Mouse (Mus musculus) spleen, postnatal 10 days (tissue): Measurements from ENCODE around the gene Frmd6.
A peak's percentile ranks its signal among the peaks of the same experiment; 100 is the strongest.

ENCODE experiments used
- DNase-seq, 2 experiments: peaks; one replicate each; pipeline ENCODE4 v3.0.0; 2021 to 2022; ENCODE audit warnings: low spot score in 2 of 2

Frmd6 gene

GRCm38 (mm10) chr12:70897434-70897833, 72.1 kb downstream of the Frmd6 start:
- DNase-seq = peak in 1 of 2 experiments; percentile 38

- no peak for DNase-seq
These were observed 73.1 kb downstream of the Frmd6 start for GRCm38 (mm10) chr12:70898450-70898849.

GRCm38 (mm10) chr12:70904471-70904870, 79.2 kb downstream of the Frmd6 start:
- DNase-seq = no peak

- no peak for DNase-seq
These were observed 81.6 kb downstream of the Frmd6 start for GRCm38 (mm10) chr12:70906867-70907266.

- DNase-seq = no peak
These were observed 82.3 kb downstream of the Frmd6 start for GRCm38 (mm10) chr12:70907651-70908050.

GRCm38 (mm10) chr12:70908076-70908475, 82.8 kb downstream of the Frmd6 start:
- DNase-seq = no peak

- peak; percentile 63 to 83 for DNase-seq
These were observed 85.0 kb downstream of the Frmd6 start for GRCm38 (mm10) chr12:70910241-70910720.

- DNase-seq = peak; percentile 54 to 85
These were observed 85.7 kb downstream of the Frmd6 start for GRCm38 (mm10) chr12:70911029-70911428.

- no peak for DNase-seq
These were observed 86.5 kb downstream of the Frmd6 start for GRCm38 (mm10) chr12:70911676-70912379.

GRCm38 (mm10) chr12:70913429-70913828, 88.1 kb downstream of the Frmd6 start:
- DNase-seq = peak; percentile 71 to 88

GRCm38 (mm10) chr12:70914387-70914786, 89.1 kb downstream of the Frmd6 start:
- DNase-seq = peak in 1 of 2 experiments; percentile 63

- no peak for DNase-seq
These were observed 104.5 kb downstream of the Frmd6 start for GRCm38 (mm10) chr12:70929781-70930180.

- DNase-seq = no peak
These were observed 111.8 kb downstream of the Frmd6 start for GRCm38 (mm10) chr12:70937150-70937549.

- DNase-seq = peak; percentile 93 to 96
These were observed 112.5 kb downstream of the Frmd6 start, which contains the start of gene Actr10 for GRCm38 (mm10) chr12:70937571-70938384. Gene Actr10 (plus strand): TSS chr12:70937857.

- DNase-seq = peak in 1 of 2 experiments; percentile 22
These were observed 115.5 kb downstream of the Frmd6 start for GRCm38 (mm10) chr12:70940806-70941205.

- DNase-seq = no peak
These were observed 118.9 kb downstream of the Frmd6 start for GRCm38 (mm10) chr12:70944181-70944580.

- DNase-seq = no peak
These were observed 121.4 kb downstream of the Frmd6 start for GRCm38 (mm10) chr12:70946585-70947256.
